Mouse (Mus musculus) ES-Bruce4 (cell line): ENCODE measurements around the gene Phyh.

Experiments
- CTCF ChIP-seq: IDR thresholded peaks from one replicate; pipeline ENCODE4 v1.8.1; 2011; ENCODE audit warnings: low read depth, low read length
- EP300 ChIP-seq: IDR thresholded peaks from 2 replicates; pipeline ENCODE4 v1.6.1; 2011; ENCODE audit warnings: low read depth, low read length; ENCODE audit not compliant: insufficient read depth
- POLR2A ChIP-seq: IDR thresholded peaks from one replicate; pipeline ENCODE4 v1.8.1; 2011; ENCODE audit warnings: low read length; ENCODE audit not compliant: insufficient read depth

GRCm38 (mm10) chr2:4872740-4873139 lies 46.1 kb upstream of the Phyh start:
- no peak for TF ChIP-seq POLR2A
- no peak for TF ChIP-seq EP300
- no peak for TF ChIP-seq CTCF
